In the genomic region with DNA sequence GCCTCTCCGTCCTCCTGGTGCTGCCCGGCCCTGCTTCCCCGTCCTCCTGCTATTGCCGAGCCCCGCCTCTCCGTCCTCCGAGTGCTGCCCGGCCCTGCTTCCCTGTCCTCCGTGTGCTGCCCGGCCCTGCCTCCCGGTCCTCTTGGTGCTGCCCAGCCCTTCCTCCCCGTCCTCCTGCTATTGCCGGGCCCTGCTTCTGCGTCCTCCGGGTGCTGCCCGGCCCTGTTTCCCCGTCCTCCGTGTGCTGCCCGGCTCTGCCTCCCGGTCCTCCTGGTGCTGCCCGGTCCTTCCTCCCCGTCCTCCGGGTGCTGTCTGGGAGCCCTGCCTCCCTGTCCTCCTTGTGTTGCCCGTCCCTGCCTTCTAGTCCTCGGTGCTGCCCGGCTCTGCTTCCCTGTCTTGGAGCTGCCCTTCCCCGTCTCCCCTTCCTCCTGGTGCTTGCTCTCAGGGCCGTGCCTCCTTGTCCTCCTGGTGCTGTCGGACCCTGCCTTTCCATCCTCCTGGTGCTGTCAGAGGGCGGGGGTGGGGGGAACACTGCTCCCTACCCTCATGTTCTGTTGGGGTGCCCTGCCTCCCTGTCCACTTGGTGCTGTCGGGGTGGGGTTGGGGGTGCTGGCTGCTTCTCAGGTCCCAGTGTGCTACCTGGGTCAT, we compare ENCODE assay signal across 1 mouse cellular context.
TF ChIP-seq lines count a peak whose summit lies in the region.

No protein-coding gene starts in this region.

TF ChIP-seq in myocyte, 11 proteins besides CTCF, POLR2A, EP300 and RAD21 (continued from another document):
- TF ChIP-seq MYOD1 (IDR thresholded peaks at IDR 0.05; ENCODE audit: control insufficient read depth in 1 of 3, insufficient read length in 2 of 3, low read depth in 2 of 3): no peak
- TF ChIP-seq TCF3 (IDR thresholded peaks at IDR 0.05; ENCODE audit: insufficient read length, low read depth): no peak
